Comparison of ENCODE assay signal across 8 mouse cellular contexts in genomic region chr1:93114713-93115463, GRCm38 (mm10). TPM values are rescaled to one million over a fixed set of nuclear protein-coding genes. Genes with fewer than 3 reads are reported as not detected.
DNase-seq lines count a peak whose midpoint lies in the region; ATAC-seq and TF ChIP-seq lines count a peak whose summit lies in the region.

No protein-coding gene starts in this region.

- no peak overlapping the region for H3K27ac ChIP-seq in gastrocnemius, adult 2 months
- H3K27ac ChIP-seq in small intestine, adult 2 months (ENCODE audit: insufficient read depth, low read depth, low read length) = no peak overlapping the region

- DNase-seq in gastrocnemius, adult 2 months = peak; percentile 57
- DNase-seq in gastrocnemius, postnatal 36 days = no peak
- peak; percentile 80 for DNase-seq in cerebellum, adult 9-10 months
- DNase-seq in frontal cortex, postnatal 10 days (ENCODE audit: low spot score in 2 of 2) = peak; percentile 83
- DNase-seq in induced T-regulatory cell, adult 2 months (ENCODE audit: low read depth) = peak; percentile 79
- DNase-seq in left cerebral cortex, adult 9 months (ENCODE audit: low spot score in 2 of 2) = peak; percentile 68 to 84

- no peak for TF ChIP-seq POLR2A in small intestine, adult 2 months (IDR thresholded peaks at IDR 0.05; ENCODE audit: low read depth, low read length)

- H3K36me3 ChIP-seq in small intestine, adult 2 months (ENCODE audit: control insufficient read depth, insufficient read depth, low read length) = no peaks in the 10 kb centered on the region

- intact Hi-C loops in gastrocnemius, adult 2 months (cut with DNase I) = no loop called here
- intact Hi-C loops in gastrocnemius, postnatal 36 days (cut with DNase I) = no loop called here

- TF ChIP-seq CTCF in gastrocnemius, adult 2 months (IDR thresholded peaks at IDR 0.05) = no peak
- no peak for TF ChIP-seq CTCF in small intestine, adult 2 months (IDR thresholded peaks at IDR 0.05; ENCODE audit: extremely low read depth, insufficient read length, insufficient replicate concordance, low read depth, low read length)

- H3K27me3 ChIP-seq in small intestine, adult 2 months (ENCODE audit: control insufficient read depth, insufficient read depth, low read length) = 0 out of 2 replicates have a peak, but pooled peaks cover 3% of the 10 kb centered on the region

- H3K4me3 ChIP-seq in gastrocnemius, adult 2 months = peak overlapping the region; percentile 68
- H3K4me3 ChIP-seq in small intestine, adult 2 months (ENCODE audit: low read depth, low read length) = peak overlapping the region; percentile 31

- peak; percentile 98 for ATAC-seq in megakaryocyte progenitor cell, adult 5-6 weeks (replicated peaks; ENCODE audit: poor library complexity)

- no peaks in the 10 kb centered on the region; the same call in 1 of the 2 replicates for H3K4me1 ChIP-seq in small intestine, adult 2 months (ENCODE audit: control insufficient read depth, insufficient read depth, insufficient read length, low read length)

- WGBS in small intestine, adult 2 months = 27% methylated on average over 21 of the region's 21 CpGs

RNA-seq across cellular contexts. Expression of gene Kif1a, which starts 13.1 kb away (rescaled TPM):
- total RNA-seq in gastrocnemius, adult 2 months (2021) = 1 to 10 TPM; 1.3 to 1.4 TPM
- total RNA-seq in gastrocnemius, postnatal 36 days (2021) = 1 to 10 TPM in 1 of 2 experiments, under 1 TPM in 1; 0.64 to 1.6 TPM
- 0.05 TPM in 1 of 2 replicates, not detected in the other for total RNA-seq in megakaryocyte progenitor cell, adult 5-6 weeks (2015)
- total RNA-seq in megakaryocyte progenitor cell, adult 5-6 weeks (2017) = not detected in 2 replicates
- 1.3 and 2.0 TPM in 2 replicates for polyA plus RNA-seq in small intestine, adult 2 months (2012; rRNA removed)

RNA-seq across cellular contexts. Expression of gene Agxt, which starts 20.2 kb away (rescaled TPM):
- total RNA-seq in gastrocnemius, adult 2 months (2021) = not detected
- under 1 TPM in 1 of 2 experiments, not detected in 1; 0.28 TPM for total RNA-seq in gastrocnemius, postnatal 36 days (2021)
- total RNA-seq in megakaryocyte progenitor cell, adult 5-6 weeks (2015) = not detected in 2 replicates
- total RNA-seq in megakaryocyte progenitor cell, adult 5-6 weeks (2017) = not detected in 2 replicates
- 0.14 and 0.58 TPM in 2 replicates for polyA plus RNA-seq in small intestine, adult 2 months (2012; rRNA removed)

RNA-seq across cellular contexts. Expression of gene 2310007B03Rik, which starts 45.9 kb away (rescaled TPM):
- total RNA-seq in gastrocnemius, adult 2 months (2021) = not detected
- total RNA-seq in gastrocnemius, postnatal 36 days (2021) = not detected
- not detected in 2 replicates for total RNA-seq in megakaryocyte progenitor cell, adult 5-6 weeks (2015)
- total RNA-seq in megakaryocyte progenitor cell, adult 5-6 weeks (2017) = not detected in 2 replicates
- 3.0 and 13.5 TPM in 2 replicates for polyA plus RNA-seq in small intestine, adult 2 months (2012; rRNA removed)

RNA-seq across cellular contexts. Expression of gene Crocc2, which starts 53.6 kb away (rescaled TPM):
- total RNA-seq in gastrocnemius, adult 2 months (2021) = not detected
- total RNA-seq in gastrocnemius, postnatal 36 days (2021) = not detected
- not detected in 2 replicates for total RNA-seq in megakaryocyte progenitor cell, adult 5-6 weeks (2015)
- total RNA-seq in megakaryocyte progenitor cell, adult 5-6 weeks (2017) = not detected in 2 replicates
- 0.08 TPM in 1 of 2 replicates, not detected in the other for polyA plus RNA-seq in small intestine, adult 2 months (2012; rRNA removed)

Comparison
In these comparisons a context has a peak if more than half of its experiments do, and no peak if none do; other contexts are left out.
1. DNase-seq: peak in gastrocnemius, adult 2 months (single experiment), cerebellum, adult 9-10 months (single experiment), frontal cortex, postnatal 10 days (2 of 2), induced T-regulatory cell, adult 2 months (single experiment) and left cerebral cortex, adult 9 months (2 of 2); none in gastrocnemius, postnatal 36 days (0 of 2).